20 mouse cellular contexts compared by ENCODE assay signal in genomic region chr12:10473986-10474385, GRCm38 (mm10).
DNase-seq lines count a peak whose midpoint lies in the region; ATAC-seq lines count a peak whose summit lies in the region.
"Had no signal": no experiment of that assay in that cellular context is flagged by ENCODE, and none has a peak within 500 bp of the region (broad histone marks: within the 10 kb centered on the region; RNA-seq: fewer than 3 reads in every experiment).

No protein-coding gene starts in this region.

- H3K36me3 ChIP-seq in embryonic facial prominence, embryonic 14.5 days (ENCODE audit: control insufficient read depth, insufficient read depth, low read length) = no peaks in the 10 kb centered on the region
- H3K36me3 ChIP-seq in embryonic facial prominence, embryonic 10.5 days (replicated peaks) = no peaks in the 10 kb centered on the region
- H3K36me3 ChIP-seq in kidney, embryonic 14.5 days (ENCODE audit: control insufficient read depth, insufficient read depth, low read length) = no peaks in the 10 kb centered on the region
- H3K36me3 ChIP-seq in midbrain, embryonic 16.5 days (ENCODE audit: control insufficient read depth, insufficient read depth, low read length) = no peaks in the 10 kb centered on the region
- H3K36me3 ChIP-seq: embryonic facial prominence, embryonic 15.5 days; lung, embryonic 15.5 days; midbrain, embryonic 15.5 days; neural tube, embryonic 12.5 days had no signal

- no peak for ATAC-seq in embryonic facial prominence, embryonic 14.5 days (ENCODE audit: low read depth)
- ATAC-seq in kidney, embryonic 14.5 days (ENCODE audit: low FRiP score, low TSS enrichment) = no peak
- ATAC-seq in midbrain, embryonic 16.5 days = no peak
- ATAC-seq: forebrain, embryonic 13.5 days; midbrain, embryonic 15.5 days had no signal

- no peaks in the 10 kb centered on the region for H3K9me3 ChIP-seq in embryonic facial prominence, embryonic 14.5 days (ENCODE audit: control insufficient read depth, low read length)
- no peaks in the 10 kb centered on the region for H3K9me3 ChIP-seq in embryonic facial prominence, embryonic 10.5 days
- H3K9me3 ChIP-seq in kidney, embryonic 14.5 days (ENCODE audit: control insufficient read depth, low read length) = no peaks in the 10 kb centered on the region
- H3K9me3 ChIP-seq in midbrain, embryonic 16.5 days (replicated peaks; ENCODE audit: control insufficient read depth, low read length, poor library complexity, severe bottlenecking) = no peaks in the 10 kb centered on the region
- H3K9me3 ChIP-seq: embryonic facial prominence, embryonic 15.5 days; forebrain, embryonic 13.5 days; lung, embryonic 15.5 days; midbrain, embryonic 15.5 days; neural tube, embryonic 12.5 days had no signal

- intact Hi-C loops in heart, postnatal 25 days (cut with DNase I) = no loop called here

- no peak overlapping the region for H3K27ac ChIP-seq in embryonic facial prominence, embryonic 14.5 days (replicated peaks; ENCODE audit: low read depth, low read length)
- H3K27ac ChIP-seq in embryonic facial prominence, embryonic 10.5 days (replicated peaks) = no peak overlapping the region
- H3K27ac ChIP-seq in kidney, embryonic 14.5 days (ENCODE audit: low read depth, low read length) = no peak overlapping the region
- no peak overlapping the region for H3K27ac ChIP-seq in midbrain, embryonic 16.5 days (ENCODE audit: low read length)
- H3K27ac ChIP-seq: embryonic facial prominence, embryonic 15.5 days; forebrain, embryonic 13.5 days; lung, embryonic 15.5 days; midbrain, embryonic 15.5 days; neural tube, embryonic 12.5 days had no signal

- DNase-seq in embryonic facial prominence, embryonic 14.5 days (ENCODE audit: low spot score) = peak; percentile 81
- DNase-seq in embryonic facial prominence, embryonic 10.5 days (ENCODE audit: low spot score) = no peak
- DNase-seq in layer of hippocampus, adult 9-11 months = peak; percentile 20
- no peak for DNase-seq in layer of hippocampus, postnatal 36 days
- DNase-seq in brain, adult 2 months (ENCODE audit: low read depth, low spot score) = peak; percentile 21
- DNase-seq in heart, postnatal 25 days (ENCODE audit: low spot score) = peak; percentile 5
- DNase-seq: adrenal gland, postnatal 10 days; cerebellum, postnatal 10 days; kidney, adult 11 months; kidney, postnatal 36 days; liver; retina, postnatal 1 day; spleen, adult 18-20 months had no signal

- peaks cover 2% of the 10 kb centered on the region; the same call in 1 of the 2 replicates for H3K4me1 ChIP-seq in embryonic facial prominence, embryonic 14.5 days (ENCODE audit: control insufficient read depth, insufficient read depth, low read length)
- peaks cover 6% of the 10 kb centered on the region; the same call in 1 of the 2 replicates for H3K4me1 ChIP-seq in embryonic facial prominence, embryonic 10.5 days
- no peaks in the 10 kb centered on the region for H3K4me1 ChIP-seq in kidney, embryonic 14.5 days (ENCODE audit: control insufficient read depth, insufficient read depth, low read length)
- no peaks in the 10 kb centered on the region for H3K4me1 ChIP-seq in midbrain, embryonic 16.5 days (ENCODE audit: control insufficient read depth, insufficient read depth, low read length)
- H3K4me1 ChIP-seq: forebrain, embryonic 13.5 days; lung, embryonic 15.5 days; midbrain, embryonic 15.5 days; neural tube, embryonic 12.5 days had no signal

- 36% methylated on average over 1 of the region's 1 CpGs for WGBS in embryonic facial prominence, embryonic 14.5 days
- WGBS in embryonic facial prominence, embryonic 10.5 days = 83% methylated on average over 1 of the region's 1 CpGs
- WGBS in kidney, embryonic 14.5 days = 78% methylated on average over 1 of the region's 1 CpGs
- 93% methylated on average over 1 of the region's 1 CpGs for WGBS in midbrain, embryonic 16.5 days

- H3K9ac ChIP-seq in embryonic facial prominence, embryonic 14.5 days (ENCODE audit: low read depth, low read length) = no peak overlapping the region
- H3K9ac ChIP-seq in kidney, embryonic 14.5 days (ENCODE audit: low read depth, low read length) = no peak overlapping the region
- no peak overlapping the region for H3K9ac ChIP-seq in midbrain, embryonic 16.5 days (ENCODE audit: low read depth, low read length)
- H3K9ac ChIP-seq: embryonic facial prominence, embryonic 15.5 days; forebrain, embryonic 13.5 days; lung, embryonic 15.5 days; midbrain, embryonic 15.5 days; neural tube, embryonic 12.5 days had no signal

- no peaks in the 10 kb centered on the region for H3K27me3 ChIP-seq in embryonic facial prominence, embryonic 14.5 days (replicated peaks; ENCODE audit: control insufficient read depth, insufficient read depth, low read length)
- H3K27me3 ChIP-seq in embryonic facial prominence, embryonic 10.5 days (replicated peaks; ENCODE audit: low read depth, poor library complexity, severe bottlenecking) = no peaks in the 10 kb centered on the region
- no peaks in the 10 kb centered on the region for H3K27me3 ChIP-seq in kidney, embryonic 14.5 days (ENCODE audit: control insufficient read depth, insufficient read depth, low read length)
- H3K27me3 ChIP-seq in midbrain, embryonic 16.5 days (ENCODE audit: control insufficient read depth, insufficient read depth, low read depth, low read length) = no peaks in the 10 kb centered on the region
- H3K27me3 ChIP-seq: embryonic facial prominence, embryonic 15.5 days; forebrain, embryonic 13.5 days; lung, embryonic 15.5 days; midbrain, embryonic 15.5 days; neural tube, embryonic 12.5 days had no signal

- no peak overlapping the region for H3K4me2 ChIP-seq in embryonic facial prominence, embryonic 14.5 days (ENCODE audit: low read depth, low read length)
- no peak overlapping the region for H3K4me2 ChIP-seq in kidney, embryonic 14.5 days (replicated peaks; ENCODE audit: low read depth, low read length)
- no peak overlapping the region for H3K4me2 ChIP-seq in midbrain, embryonic 16.5 days (ENCODE audit: low read length)
- H3K4me2 ChIP-seq: embryonic facial prominence, embryonic 15.5 days; forebrain, embryonic 13.5 days; lung, embryonic 15.5 days; midbrain, embryonic 15.5 days; neural tube, embryonic 12.5 days had no signal

- no peak overlapping the region for H3K4me3 ChIP-seq in embryonic facial prominence, embryonic 14.5 days (ENCODE audit: low read depth, low read length)
- H3K4me3 ChIP-seq in embryonic facial prominence, embryonic 10.5 days = no peak overlapping the region
- H3K4me3 ChIP-seq in kidney, embryonic 14.5 days (ENCODE audit: low read length) = no peak overlapping the region
- H3K4me3 ChIP-seq in midbrain, embryonic 16.5 days (ENCODE audit: low read depth, low read length) = no peak overlapping the region
- H3K4me3 ChIP-seq: embryonic facial prominence, embryonic 15.5 days; forebrain, embryonic 13.5 days; lung, embryonic 15.5 days; midbrain, embryonic 15.5 days; neural tube, embryonic 12.5 days had no signal

Comparison
In these comparisons a context has a peak if more than half of its experiments do, and no peak if none do; other contexts are left out.
1. DNase-seq: peak in embryonic facial prominence, embryonic 14.5 days (single experiment), layer of hippocampus, adult 9-11 months (single experiment), brain, adult 2 months (single experiment) and heart, postnatal 25 days (single experiment); none in embryonic facial prominence, embryonic 10.5 days (single experiment) and layer of hippocampus, postnatal 36 days (0 of 2).